Mouse (Mus musculus) G1E (cell line): ENCODE data around the gene Rgs7.

ENCODE experiments used
- CTCF ChIP-seq: IDR thresholded peaks from 2 replicates; pipeline ENCODE4 v1.5.1; 2012; ENCODE audit warnings: low read depth, low read length, inconsistent platforms, mixed read lengths
- TAL1 ChIP-seq: conservative IDR thresholded peaks from 2 replicates; pipeline ENCODE4 v1.6.1; 2012; ENCODE audit warnings: low read depth, low read length, inconsistent platforms, mixed read lengths

GRCm38 (mm10) chr1:175198881-175199280 lies 293.4 kb downstream of the Rgs7 start:
- no peak for TF ChIP-seq CTCF
- TF ChIP-seq TAL1 = no peak
